Mouse (Mus musculus) cortical plate, adult 2 months (tissue): ENCODE data around the gene 4930432K21Rik.

Experiments
- CTCF ChIP-seq: fragments of 200-500 bp; IDR thresholded peaks from 2 replicates; pipeline ENCODE4 v1.5.1; 2011; ENCODE audit warnings: mild to moderate bottlenecking, control low read depth, low read length; ENCODE audit not compliant: insufficient read depth; ENCODE audit errors: extremely low read depth
- POLR2A ChIP-seq: fragments of 200-500 bp; IDR thresholded peaks from 2 replicates; pipeline ENCODE4 v1.6.1; 2011; ENCODE audit warnings: mild to moderate bottlenecking, low read length, control low read depth; ENCODE audit not compliant: insufficient read depth; ENCODE audit errors: extremely low read depth

DNA sequence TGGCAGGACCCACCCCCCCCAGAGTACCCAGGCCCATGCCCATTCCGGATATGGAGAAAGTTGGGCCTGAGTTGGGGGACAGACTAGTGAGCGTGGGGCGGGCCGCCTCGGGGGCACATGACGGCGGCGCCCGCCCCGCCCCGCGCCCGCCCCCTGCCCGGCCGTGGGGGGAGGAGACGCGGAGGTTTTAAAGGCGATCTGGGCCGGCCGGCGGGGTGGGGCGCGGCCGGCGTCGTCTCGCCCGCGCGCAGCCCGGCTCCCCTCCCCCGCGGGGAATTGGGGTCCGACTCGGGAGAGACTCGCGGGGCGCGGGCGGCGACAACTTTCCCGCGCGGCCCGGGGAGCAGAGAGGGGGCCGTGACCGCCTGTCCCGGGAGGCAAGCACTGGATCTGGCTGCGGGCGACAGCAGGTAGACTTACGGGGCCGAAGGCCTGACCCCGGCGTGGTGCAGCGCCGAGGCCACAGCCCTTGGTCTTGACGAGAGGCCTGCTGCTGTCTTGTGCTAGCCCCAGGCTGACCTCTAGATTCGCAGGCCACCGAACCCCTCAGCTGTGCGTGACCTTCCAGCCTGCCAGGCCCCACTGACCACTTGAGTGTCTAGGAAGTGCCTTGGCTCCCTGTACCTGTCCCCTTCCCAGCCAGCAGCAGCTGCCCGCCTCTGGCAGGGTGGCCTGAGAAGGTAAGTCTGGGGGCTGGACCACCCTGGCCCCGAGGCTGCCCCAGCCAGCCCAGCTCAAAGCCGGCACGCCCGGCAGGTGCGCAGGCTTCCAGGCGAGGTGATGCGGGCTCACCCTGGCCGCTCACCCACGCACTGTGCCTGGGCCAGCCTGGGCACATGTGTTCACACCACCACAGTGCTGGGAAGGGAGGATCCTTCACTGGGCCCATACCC, 53.1 kb downstream of the 4930432K21Rik start:
- TF ChIP-seq POLR2A, result no peak
- no peak for TF ChIP-seq CTCF
